Mouse (Mus musculus) naive thymus-derived CD4-positive, alpha-beta T cell, adult 2 months (primary cell): ENCODE results near the gene Syt2.
A peak's percentile ranks its signal among the peaks of the same experiment; 100 is the strongest.

ENCODE experiments used
- DNase-seq: peaks from one replicate; pipeline ENCODE4 v3.0.0-alpha.2; 2011; ENCODE audit warnings: low read depth

Gene Syt2

DNA sequence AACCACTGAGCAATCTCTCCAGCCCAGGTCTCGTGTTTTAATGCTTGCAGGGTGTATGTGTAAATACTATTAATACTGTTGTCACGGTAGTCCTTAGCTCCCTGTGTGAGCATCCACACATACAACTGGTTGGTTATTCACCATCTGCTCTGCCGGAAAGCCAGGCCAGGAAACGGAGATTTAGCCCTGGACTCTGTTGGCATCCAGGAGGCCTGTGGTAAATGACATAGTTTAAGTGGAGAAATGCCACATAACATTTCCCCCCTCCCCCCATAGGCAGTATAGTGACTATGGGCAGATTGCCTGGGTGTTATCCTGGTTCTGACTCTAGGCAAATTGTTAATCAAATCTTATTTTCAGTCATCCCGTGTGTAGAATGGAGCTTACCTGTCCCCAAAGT is 4.3 kb downstream of the Syt2 start:
- no peak for DNase-seq

DNA sequence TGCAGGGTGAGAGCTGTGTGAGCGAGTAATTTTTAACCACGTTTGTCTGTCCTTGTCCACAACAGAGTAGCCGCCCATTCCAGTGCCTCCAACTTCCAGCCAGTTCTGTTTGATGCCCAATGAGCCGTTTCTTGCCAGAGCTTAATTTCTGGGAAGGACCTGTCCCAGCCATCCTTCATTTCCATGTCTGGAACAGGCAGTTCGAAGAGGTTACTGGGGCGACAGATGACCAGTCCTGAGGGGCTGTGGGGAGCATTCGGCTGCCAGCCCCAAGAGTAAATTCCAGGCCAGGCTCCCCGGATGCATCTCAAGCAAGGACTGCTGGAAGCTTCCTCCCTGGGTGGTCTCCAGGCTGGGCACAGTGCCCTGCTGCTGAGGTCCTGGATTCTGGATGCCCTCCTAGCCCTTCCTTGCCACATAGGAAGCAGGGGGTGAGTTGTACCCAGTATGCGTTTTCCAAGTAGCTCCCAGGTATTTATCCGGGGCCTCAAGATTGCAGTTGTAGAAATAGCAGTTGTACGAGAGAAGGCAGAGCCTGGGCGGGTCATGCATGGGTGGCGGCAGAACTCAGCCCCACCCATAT is 4.9 kb downstream of the Syt2 start:
- no peak for DNase-seq

DNA sequence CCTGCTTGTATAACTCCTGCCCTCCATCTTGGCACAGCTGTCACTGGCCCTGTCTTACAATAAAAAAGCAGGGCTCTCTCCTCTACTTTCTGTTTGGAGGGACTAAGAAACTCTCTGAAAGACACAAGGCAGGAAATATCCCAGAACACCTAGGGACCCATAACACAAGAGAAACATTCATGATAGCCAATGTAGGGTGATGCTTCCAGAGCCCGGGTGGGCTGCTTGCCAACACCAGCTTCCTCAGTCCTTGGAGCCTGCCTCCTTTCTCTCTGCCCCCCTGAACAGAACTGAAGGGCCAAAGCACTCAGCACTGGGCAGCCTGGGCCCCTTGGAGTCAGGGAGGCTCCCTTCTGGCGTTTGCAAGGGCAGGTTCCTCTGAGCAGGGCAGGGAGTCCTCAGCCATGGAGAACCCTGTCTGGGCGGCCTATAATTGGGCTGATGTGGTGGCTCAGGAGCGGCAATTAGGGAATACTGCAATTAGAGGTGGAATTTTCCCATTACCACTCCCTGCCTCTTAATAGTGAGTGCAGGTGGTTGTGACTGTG is 5.4 kb downstream of the Syt2 start:
- DNase-seq, result no peak

DNA sequence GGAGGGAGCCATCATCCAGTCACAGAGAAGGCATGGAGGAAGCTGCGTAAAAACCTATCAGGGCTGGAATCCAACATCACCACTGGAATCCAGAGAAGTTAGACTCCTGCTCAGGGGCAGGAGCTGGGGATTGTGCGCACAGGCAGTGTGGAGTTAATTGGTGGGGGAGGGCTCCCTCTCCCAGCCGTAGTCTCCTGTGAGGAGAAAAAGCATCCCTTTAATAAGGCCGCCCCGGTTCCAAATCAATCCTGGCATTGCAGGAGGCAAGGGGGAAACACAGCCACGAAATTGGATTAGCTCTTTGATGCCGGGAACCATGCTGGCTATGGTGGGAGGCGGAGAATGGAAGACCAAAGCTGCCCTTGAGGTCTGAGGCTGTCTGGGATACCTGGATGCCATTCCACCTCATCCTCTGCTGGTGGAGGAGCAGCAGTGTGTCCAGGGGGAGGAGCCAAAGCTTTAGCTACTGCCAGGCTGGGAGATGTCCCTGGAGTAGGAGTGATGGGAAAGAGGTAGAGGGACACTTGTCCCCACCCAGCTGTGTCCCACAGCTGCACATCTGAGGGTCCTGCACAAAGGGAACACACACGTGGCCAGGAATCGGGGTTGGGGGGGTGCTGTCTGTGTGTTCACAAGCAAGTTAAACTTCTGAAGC is 7.3 kb downstream of the Syt2 start:
- DNase-seq, result no peak

DNA sequence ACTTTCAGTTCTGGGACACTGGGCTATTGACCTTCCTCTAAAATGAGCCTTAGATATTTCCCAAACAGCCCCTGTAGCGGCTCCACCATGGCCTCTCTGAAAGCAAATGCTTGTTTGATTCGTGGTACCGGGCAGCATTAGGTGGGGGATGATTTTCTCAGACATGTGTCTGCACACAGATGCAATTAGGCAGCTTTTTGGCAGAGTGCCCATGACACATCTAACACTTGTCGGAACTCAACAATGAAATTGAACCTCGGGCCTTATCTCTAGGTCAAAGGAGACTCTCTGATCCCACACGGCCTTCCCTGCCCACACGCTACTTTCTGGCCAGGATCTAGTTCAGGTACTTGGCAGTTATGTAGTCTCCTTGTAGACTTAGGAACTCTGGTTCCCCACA is 12.4 kb downstream of the Syt2 start:
- DNase-seq, result no peak

DNA sequence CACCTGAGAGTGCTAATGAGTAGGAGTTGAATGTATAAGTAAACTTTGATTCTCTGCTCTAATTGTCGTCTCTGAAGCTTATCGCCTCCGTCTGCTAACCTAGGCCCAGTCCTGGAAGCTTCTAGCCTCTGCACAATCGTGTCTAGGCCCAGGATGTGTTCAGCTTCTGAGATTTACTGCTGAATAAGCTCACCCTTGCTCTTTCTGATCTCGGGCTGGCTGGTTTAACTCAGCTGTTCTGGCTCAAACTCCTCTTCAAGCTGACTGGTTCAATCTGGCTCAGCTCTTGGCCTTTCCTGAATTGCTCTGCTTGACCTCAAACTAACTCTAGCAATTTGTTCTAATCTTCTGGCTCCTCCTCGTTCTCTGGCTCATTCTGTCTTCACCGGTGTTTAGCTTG is 13.7 kb downstream of the Syt2 start:
- DNase-seq, result no peak

DNA sequence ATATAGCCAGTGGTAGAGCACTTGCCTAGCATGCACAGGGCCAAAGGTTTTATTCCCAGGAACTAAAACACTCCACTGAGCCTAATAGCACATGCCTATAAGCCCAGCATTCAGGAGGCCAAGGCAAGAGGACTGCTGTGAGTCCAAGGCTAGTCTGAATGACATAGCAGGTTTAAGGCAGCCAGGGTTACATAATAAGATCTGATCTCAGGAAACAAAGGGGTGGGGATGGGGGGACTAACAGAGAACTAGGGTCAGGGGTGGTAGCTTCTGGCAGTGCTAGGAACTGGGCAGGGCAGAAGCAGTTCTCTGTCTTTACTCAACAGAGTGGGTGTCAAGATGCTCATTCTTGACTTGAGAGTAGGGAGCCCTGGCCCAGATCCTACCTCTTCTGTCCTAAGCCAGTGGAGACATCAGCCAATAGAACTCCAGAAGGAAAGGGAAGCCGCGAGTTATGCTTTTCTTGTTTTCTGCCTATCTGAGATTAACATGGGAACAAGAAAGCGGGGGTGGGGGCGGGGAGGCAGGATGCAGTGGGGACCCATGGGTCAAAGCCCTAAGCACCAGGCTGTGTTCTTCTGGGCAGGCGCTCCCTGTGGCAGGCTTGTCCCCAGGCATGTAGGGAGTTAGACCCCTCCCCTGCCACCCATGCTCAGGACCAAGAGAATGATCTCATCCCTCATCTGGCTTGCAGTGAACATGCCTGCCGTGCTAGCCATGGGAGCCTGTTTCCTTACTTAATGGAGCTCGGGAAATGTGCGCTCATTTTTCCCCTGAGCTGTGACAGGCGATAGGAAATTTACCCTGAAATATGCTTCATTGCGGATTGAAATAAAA is 25.0 kb downstream of the Syt2 start:
- DNase-seq, result no peak

DNA sequence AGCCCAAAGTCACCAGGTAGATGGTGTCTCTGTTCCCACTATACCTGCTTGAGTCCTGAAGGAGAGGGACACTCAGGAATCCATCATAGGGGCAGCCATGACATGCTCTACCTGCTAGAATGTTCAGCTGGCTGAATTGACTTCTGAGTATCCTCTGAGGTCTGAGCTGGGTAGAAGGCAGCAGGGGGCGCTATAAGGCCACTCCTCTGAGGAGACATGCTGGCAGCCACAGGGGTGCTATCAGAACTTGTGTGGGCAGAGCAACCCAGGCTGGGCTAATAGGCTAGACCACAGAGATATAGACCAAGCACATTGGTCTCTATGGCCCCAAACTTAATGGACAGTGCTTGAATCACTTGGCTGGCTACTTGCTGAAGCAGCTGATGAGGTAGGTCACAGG is 27.8 kb downstream of the Syt2 start:
- DNase-seq, result peak; percentile 28

DNA sequence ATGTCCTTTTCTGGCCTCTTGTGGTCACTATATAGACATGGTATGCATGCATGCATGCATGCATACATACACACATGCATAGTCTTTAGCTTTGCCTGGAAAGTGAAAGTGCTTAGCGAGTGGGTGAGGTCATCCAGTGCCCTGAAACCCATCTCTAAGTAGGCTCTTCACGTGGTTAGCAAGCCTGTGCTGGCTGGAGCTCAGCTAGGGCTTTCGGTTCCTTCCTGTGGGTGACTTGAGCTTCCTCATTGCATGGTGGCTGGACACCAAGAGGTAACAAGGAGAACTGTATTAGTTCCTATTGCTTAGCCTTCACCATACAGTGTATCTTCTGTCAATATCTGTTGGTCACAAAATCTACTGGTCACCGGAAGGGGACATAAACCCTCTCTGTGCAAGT is 33.0 kb downstream of the Syt2 start:
- peak; percentile 8 for DNase-seq

DNA sequence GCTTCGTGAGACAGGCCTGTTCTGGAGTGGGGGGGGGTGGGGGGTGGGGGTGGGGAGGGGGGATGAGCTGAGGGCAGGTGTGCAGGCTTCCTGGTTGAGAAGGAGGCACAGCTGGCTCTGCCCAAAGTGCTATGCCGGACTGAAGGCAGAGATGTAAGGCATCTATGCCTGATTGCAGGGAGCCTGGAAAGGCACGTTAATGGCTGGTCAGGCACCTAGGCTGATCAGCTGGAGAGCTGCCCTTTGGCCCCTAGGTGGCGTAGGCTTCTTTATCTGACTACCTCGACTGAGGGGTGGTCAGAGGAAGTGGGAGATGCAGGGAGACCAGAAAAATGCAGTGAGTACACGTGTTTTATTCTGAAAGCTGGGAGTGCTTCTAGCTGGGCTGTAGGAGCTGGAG is 34.1 kb downstream of the Syt2 start:
- DNase-seq, result no peak

DNA sequence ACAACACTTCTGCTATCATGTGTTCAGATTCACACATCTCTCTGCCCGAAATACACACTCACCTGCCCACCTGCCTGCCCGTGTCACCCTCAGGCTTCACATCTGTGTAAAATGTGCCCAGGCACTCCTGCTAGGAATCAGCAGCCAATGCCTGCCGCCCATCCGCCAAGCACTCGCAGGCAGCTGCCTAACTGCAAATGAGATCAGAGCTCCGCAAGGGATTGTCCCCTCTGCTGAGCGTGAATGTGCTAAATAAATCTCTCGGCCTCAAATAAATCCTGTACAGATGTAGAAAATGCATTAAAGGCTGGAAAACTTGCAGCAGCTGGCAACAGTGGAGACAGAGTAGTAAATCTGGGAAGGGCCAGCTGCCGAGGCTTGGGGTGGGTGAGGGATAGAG is 36.0 kb downstream of the Syt2 start:
- DNase-seq, result no peak

DNA sequence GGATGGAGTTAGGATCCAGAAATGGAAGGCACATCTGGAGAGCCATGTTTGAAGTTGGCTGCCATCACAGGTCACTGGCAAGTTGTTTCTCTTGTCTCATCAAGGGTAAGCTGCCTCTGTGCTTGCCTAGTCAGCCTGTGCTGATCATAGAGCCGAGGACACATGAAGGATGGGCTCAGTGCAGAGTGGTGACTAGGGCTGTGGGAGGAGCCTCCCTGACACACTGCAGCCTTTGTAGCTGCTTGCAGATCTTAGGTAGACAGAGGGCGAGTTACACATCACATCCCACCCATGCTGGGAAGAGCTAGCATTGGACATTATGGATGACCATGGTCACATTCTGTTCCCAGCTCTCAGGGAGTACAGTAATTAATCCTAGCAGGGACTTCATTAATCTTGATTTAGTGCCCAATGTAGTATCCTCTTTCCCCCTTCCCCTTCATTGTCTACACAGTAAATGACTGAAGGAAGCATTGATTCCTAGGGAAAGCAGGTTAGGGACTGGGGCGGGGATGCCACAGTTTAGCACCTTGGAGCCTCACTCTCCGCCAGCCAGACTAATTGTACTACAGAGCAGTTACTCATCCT is 40.5 kb downstream of the Syt2 start:
- no peak for DNase-seq

DNA sequence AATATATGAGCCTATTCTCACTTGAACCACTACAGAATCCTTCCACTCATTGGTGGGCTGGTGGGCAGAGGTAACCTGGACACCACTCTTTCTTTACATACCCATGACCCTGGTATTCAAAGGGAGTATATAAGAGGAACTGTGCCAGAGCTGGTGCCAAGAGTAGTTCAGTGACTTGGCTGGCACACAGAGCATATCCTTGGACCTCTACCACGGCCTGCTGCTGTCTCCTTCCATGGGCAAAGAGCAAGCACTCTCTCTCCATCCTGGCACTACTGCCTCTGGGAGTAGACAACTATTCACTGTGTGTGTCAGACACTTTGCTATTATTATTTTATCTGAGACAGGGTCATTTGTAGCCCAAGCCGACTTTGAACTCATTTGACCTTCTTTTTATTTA is 49.8 kb downstream of the Syt2 start:
- no peak for DNase-seq

DNA sequence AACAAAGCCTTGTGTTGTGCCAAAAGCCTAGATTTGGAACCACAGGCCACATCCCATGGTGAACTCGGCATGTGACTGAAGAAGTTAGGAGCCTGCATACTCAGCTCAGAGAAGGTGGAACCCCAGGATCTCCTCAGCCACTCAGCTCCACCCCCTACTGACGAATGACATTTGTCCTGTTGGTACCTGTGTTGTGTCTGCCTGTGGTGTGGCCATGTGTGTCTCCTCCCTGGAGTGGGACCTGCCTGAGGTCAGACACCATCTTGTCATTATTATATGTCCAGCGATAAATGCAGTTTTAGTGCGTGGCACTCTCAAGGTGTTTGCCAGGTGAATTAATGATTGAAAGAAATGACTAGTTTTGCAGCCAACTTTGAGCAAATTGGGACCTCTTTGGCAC is 50.6 kb downstream of the Syt2 start:
- no peak for DNase-seq

DNA sequence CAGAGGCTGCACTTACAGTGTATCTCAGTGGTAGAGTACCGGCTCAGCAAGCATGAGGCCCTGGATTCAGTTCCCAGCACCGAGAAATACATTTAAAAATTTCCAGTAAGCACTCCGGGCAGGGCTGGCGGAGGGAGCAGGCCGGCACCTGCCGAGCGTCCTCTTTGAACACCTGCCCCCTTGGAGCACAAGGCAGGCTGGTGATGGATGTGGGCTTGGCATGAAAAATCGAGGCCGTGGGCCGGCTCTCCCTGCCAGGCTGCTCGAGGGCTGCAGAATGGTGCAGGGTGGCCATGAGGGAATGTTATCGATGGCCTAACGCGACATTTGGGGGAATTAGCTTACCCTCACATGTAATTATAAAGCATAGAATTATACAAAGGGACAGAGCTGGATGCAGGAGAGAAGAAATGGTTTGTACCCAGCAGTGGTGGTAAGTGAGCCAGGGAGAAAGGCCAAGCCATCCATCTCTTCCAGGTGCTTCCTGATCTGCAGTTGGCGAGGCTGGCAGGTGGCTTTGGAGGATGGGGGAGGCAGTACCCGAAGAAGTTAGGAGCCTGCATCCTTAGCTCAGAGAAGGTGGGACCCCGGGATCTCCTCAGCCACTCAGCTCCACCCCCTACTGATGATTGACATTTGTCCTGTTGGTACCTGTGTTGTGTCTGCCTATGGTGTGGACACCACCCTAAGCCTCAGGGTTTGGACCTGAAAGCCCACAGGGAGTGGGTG is 51.2 kb downstream of the Syt2 start:
- no peak for DNase-seq

DNA sequence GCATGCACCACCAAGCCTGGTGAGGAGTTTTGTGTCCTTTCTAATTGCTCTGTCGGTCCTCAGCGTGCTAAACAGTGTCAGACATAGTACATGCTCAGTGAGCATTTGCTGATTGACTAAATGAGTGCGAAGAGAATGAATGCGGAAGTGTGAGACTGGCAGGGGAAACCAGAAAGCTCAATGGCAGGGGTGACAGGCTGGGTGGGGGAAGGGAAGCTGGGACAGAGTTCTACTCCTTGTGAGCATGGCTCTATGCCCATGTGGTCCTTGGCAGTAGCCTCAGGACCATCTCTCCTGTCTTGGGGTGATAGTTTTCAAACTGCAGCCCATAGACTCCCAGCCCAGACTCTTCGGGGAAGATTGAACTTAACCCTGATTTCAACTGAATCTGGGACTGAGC is 52.0 kb downstream of the Syt2 start:
- DNase-seq, result no peak

DNA sequence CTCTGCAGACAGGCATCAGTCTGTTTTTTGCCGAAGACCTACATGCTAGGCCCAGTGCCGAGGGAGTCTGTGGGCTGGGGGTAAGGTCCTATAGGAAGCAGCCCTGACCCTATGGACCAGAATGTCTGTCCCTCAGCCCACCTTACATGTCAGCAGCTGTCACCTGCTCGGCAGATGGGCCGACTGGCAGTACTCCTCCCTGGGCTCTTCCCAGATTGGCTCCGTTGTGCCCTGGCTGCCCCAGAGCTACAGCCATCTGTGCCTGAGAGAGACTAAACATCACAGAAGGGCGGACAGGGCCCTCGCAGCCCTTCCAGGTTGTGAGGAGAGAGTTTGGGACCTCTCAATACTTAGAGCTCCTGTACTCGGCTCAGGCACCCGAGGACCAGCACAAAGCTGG is 52.9 kb downstream of the Syt2 start:
- DNase-seq, result no peak

DNA sequence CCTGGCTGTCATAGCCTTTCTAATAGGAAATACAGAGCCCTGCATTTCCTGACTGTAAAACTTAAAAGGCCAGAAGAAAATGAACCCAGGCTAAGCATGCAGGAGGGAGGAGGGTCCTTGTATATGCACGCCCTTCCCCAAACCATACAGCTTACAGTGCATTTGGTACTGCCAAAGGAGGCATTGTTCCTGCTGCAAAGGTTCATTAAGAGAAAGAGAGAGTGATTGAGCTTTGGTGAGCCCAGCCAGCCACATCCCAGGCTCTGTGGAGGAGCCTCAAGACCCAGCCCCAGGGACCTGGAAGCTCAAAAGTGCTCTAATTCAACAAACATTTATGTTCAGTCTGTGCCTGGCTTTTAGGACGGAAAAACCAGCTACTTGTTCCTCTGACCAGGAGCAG is 53.7 kb downstream of the Syt2 start:
- DNase-seq, result no peak

DNA sequence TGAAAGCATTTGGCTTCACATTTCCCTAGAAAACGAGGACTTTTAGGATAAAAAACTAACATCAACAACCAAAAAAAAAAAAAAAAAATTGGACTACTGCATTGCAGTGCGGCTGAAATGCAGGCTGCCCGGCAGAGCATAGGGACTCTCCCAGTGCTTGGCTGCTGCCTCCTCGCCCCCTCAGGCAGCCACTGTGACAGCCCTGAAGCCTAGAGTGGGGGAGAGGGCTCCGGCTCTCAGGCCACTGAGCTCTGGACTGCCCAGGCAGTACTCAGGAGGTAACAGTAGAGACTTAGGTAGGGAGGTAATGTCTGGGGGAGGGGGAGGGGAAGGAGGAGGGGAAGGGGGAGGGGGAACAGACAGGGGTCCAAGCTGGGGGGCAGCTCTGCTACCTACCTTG is 54.2 kb downstream of the Syt2 start:
- DNase-seq, result no peak

DNA sequence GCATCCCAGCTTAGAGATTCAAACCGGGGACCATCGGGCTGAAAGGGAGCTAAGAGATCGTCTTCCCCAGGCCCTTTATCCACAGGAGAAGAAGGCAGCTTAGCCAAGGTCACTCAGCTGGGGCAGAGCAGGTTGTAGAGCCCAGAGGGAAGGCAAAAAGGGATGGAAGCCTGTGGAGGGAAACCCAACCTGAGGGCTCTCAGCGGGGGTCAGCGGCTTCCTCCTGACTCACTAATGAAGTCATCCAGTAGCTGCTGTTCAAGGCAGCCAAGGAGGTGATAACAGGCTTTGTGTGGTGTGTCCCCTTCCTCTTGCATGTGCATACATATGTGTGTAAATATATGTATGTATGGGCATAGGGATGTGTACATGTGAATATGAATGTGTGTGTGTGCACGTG is 54.7 kb downstream of the Syt2 start:
- no peak for DNase-seq

DNA sequence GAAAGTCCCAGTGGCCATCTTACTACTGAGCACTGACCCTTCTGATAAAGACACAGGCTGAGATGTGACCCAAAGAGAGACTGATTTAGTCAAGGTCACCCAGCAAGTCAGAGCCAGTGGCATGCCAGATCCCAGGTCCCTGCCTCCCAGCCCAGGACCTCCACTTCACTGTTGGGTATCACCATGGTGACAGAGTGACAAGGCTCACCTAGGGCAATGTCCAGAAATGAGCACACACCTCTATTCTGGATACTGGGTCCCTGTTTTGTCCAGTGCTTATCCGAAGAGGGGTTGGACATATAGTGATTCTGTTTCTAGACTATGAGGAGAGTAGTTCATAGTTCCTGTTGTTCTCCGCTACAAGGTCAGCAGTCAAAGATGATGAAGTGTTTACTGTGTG is 56.8 kb downstream of the Syt2 start:
- no peak for DNase-seq
